Mouse (Mus musculus) neural tube, embryonic 11.5 days (tissue): ENCODE results near the gene Tapbpl. TPM values are rescaled to one million over a fixed set of nuclear protein-coding genes. Genes with fewer than 3 reads are reported as not detected.
"Not testable (repeated sequence)": the region's sequence is repeated elsewhere in the genome, so short reads cannot be mapped to it uniquely, and the experiment has no call there.

Experiments used
- ATAC-seq: fragments of 200-750 bp; cut with Nextera tagmentation; 2 replicates; pipeline ENCODE4 v1.8.0; 2017; ENCODE audit warnings: moderate number of reproducible peaks, mild to moderate bottlenecking, moderate TSS enrichment, moderate library complexity; ENCODE audit not compliant: insufficient read depth, low FRiP score, low TSS enrichment
- DNase-seq: peaks from one replicate; pipeline ENCODE4 v3.0.0-alpha.2; 2015; ENCODE audit warnings: low spot score
- H3K27ac ChIP-seq: fragments of 300-500 bp; sonication (generic); 2 replicates; pipeline ENCODE4 v1.5.1; 2014; ENCODE audit warnings: low read depth, mild to moderate bottlenecking, low read length
- H3K27me3 ChIP-seq: fragments of 300-500 bp; sonication (generic); 2 replicates; pipeline ENCODE4 v1.6.1; 2014; ENCODE audit warnings: mild to moderate bottlenecking, low read length, mixed read lengths; ENCODE audit not compliant: control insufficient read depth, insufficient read depth
- H3K36me3 ChIP-seq: fragments of 300-500 bp; sonication (generic); 2 replicates; pipeline ENCODE4 v1.6.1; 2014; ENCODE audit warnings: mild to moderate bottlenecking, low read length, moderate library complexity, mixed read lengths; ENCODE audit not compliant: control insufficient read depth, insufficient read depth
- H3K4me1 ChIP-seq: fragments of 300-500 bp; sonication (generic); 2 replicates; pipeline ENCODE4 v1.6.1; 2014; ENCODE audit warnings: low read length, mixed read lengths; ENCODE audit not compliant: control insufficient read depth, insufficient read depth
- H3K4me2 ChIP-seq: fragments of 300-500 bp; sonication (generic); 2 replicates; pipeline ENCODE4 v1.6.1; 2014; ENCODE audit warnings: low read depth, mild to moderate bottlenecking, moderate library complexity
- H3K4me3 ChIP-seq: fragments of 300-500 bp; sonication (generic); 2 replicates; pipeline ENCODE4 v1.5.1; 2014; ENCODE audit warnings: low read depth, low read length
- H3K9ac ChIP-seq: fragments of 300-500 bp; sonication (generic); 2 replicates; pipeline ENCODE4 v1.6.1; 2014; ENCODE audit warnings: mild to moderate bottlenecking, low read length
- H3K9me3 ChIP-seq: fragments of 300-500 bp; sonication (generic); 2 replicates; pipeline ENCODE4 v1.6.1; 2016; ENCODE audit warnings: low read length; ENCODE audit not compliant: control insufficient read depth
- WGBS: fragments of 180-500 bp; shearing (Covaris S2); extraction: QIAGEN DNeasy Blood & Tissue Kit; methylation state at CpG from one replicate; pipeline ENCODE4 v1.1.7; 2014; 5-methylcytosine and 5-hydroxymethylcytosine counted together
- polyA plus RNA-seq: library from polyadenylated mRNA; unstranded; fragments of >200 nt; fragmentation: Nextera tagmentation; extraction: Ambion mirVana; gene quantifications from 2 replicates; pipeline ENCODE4 v1.2.1, GENCODE M21; 2014

Tapbpl gene
- polyA plus RNA-seq: 1.2 and 1.7 TPM in 2 replicates

GRCm38 (mm10) chr6:125231117-125232044 is at the start of gene Tapbpl:
TSS of gene Tapbpl (minus strand) at chr6:125231860.
- Histone ChIP-seq H3K27me3 (no peaks in the 10 kb centered on the region), H3K36me3 (no peaks in the 10 kb centered on the region), H3K27ac (no peak within 1 kb of the TSS), H3K4me1 (no peaks in the 10 kb centered on the region), H3K9ac (peak within 1 kb of the TSS; percentile 68), H3K4me3 (peak within 1 kb of the TSS; percentile 32), H3K4me2 (peak within 1 kb of the TSS; percentile 54), H3K9me3 (no peaks in the 10 kb centered on the region)
- peak; percentile 63 for ATAC-seq
- WGBS: 9% methylated on average over 16 of the region's 16 CpGs
- DNase-seq: peak; percentile 64

DNA sequence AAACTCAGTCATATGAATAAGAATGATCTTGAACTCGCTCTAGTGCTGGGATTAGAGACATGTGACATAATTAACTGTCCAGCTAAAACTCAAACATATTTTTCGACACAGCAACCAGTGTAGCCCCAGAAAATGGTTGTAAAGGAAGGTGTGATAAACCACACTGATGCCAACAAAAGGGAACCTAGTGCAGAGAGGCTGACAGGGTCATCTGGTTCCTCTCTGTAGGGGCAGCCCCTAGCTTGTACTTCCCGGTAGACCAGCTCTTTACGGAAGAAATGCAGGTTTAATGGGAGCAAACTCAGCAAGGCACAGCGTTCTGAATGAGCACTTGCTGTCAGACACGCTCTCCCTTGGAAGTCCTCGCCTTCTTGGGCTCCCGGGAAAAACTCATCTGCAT is 48.1 kb upstream of the Tapbpl start:
- WGBS: 61% methylated on average over 8 of the region's 8 CpGs

GRCm38 (mm10) chr6:125274841-125275563 is 43.3 kb upstream of the Tapbpl start:
- no peaks in the 10 kb centered on the region for H3K36me3 ChIP-seq
- 61% methylated on average over 15 of the region's 15 CpGs for WGBS
- no peak for ATAC-seq
- no peaks in the 10 kb centered on the region for H3K9me3 ChIP-seq
- no peak overlapping the region for H3K27ac ChIP-seq
- no peak overlapping the region for H3K4me2 ChIP-seq
- no peak overlapping the region for H3K4me3 ChIP-seq
- H3K4me1 ChIP-seq: no peaks in the 10 kb centered on the region
- H3K9ac ChIP-seq: no peak overlapping the region
- peak; percentile 39 for DNase-seq
- H3K27me3 ChIP-seq: no peaks in the 10 kb centered on the region

More for the DNA sequence above, 48.1 kb upstream of the Tapbpl start:
- no peaks in the 10 kb centered on the region for H3K36me3 ChIP-seq
- no peak for DNase-seq
- no peak overlapping the region for H3K4me3 ChIP-seq
- no peak overlapping the region for H3K4me2 ChIP-seq
- H3K4me1 ChIP-seq: no peaks in the 10 kb centered on the region
- H3K9ac ChIP-seq: no peak overlapping the region
- no peaks in the 10 kb centered on the region for H3K9me3 ChIP-seq
- no peak overlapping the region for H3K27ac ChIP-seq
- no peaks in the 10 kb centered on the region for H3K27me3 ChIP-seq
- no peak for ATAC-seq

- ATAC-seq (no peak), DNase-seq (no peak)
- Histone ChIP-seq H3K9ac (no peak overlapping the region), H3K4me3 (no peak overlapping the region), H3K4me2 (no peak overlapping the region), H3K9me3 (no peaks in the 10 kb centered on the region), H3K4me1 (no peaks in the 10 kb centered on the region), H3K27ac (no peak overlapping the region), H3K36me3 (no peaks in the 10 kb centered on the region), H3K27me3 (no peaks in the 10 kb centered on the region)
- 77% methylated on average over 10 of the region's 10 CpGs for WGBS
Measured at GRCm38 (mm10) chr6:125272228-125272785, 40.6 kb upstream of the Tapbpl start.

- DNase-seq: peak; percentile 82
- Histone ChIP-seq H3K9me3 (no peaks in the 10 kb centered on the region), H3K27me3 (no peaks in the 10 kb centered on the region), H3K36me3 (no peaks in the 10 kb centered on the region), H3K27ac (no peak overlapping the region), H3K9ac (no peak overlapping the region), H3K4me1 (no peaks in the 10 kb centered on the region), H3K4me3 (no peak overlapping the region), H3K4me2 (peak overlapping the region; percentile 24; the same call in 1 of the 2 replicates)
- 21% methylated on average over 17 of the region's 17 CpGs for WGBS
- peak; percentile 86 for ATAC-seq
Measured at GRCm38 (mm10) chr6:125271455-125272227, 40.0 kb upstream of the Tapbpl start.

DNA sequence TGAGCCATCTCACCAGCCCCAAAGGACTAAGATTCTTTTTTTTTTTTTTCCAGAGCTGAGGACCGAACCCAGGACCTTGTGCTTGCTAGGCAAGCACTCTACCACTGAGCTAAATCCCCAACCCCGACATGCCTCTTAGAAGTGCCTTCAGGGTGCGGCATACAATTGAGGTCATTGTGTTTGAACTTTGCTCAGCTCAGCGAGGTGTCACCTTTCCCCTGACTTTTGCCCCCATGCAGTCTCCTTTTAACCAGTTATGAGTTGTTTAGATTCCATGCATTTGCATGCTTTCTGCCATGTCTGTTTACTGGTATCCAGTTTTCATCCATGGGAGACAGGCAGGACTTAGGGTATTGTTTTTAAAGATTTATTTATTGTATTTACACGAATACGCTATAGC is 37.1 kb upstream of the Tapbpl start:
- 54% methylated on average over 6 of the region's 6 CpGs for WGBS
- H3K27ac ChIP-seq: no peak overlapping the region
- no peak for DNase-seq
- no peaks in the 10 kb centered on the region for H3K9me3 ChIP-seq
- ATAC-seq: no peak
- H3K4me3 ChIP-seq: no peak overlapping the region
- H3K9ac ChIP-seq: no peak overlapping the region
- no peaks in the 10 kb centered on the region for H3K27me3 ChIP-seq
- no peaks in the 10 kb centered on the region for H3K4me1 ChIP-seq
- no peaks in the 10 kb centered on the region for H3K36me3 ChIP-seq
- H3K4me2 ChIP-seq: no peak overlapping the region

- H3K4me3 ChIP-seq: no peak overlapping the region
- DNase-seq (no peak), ATAC-seq (no peak)
- no peaks in the 10 kb centered on the region for H3K27me3 ChIP-seq
- no peaks in the 10 kb centered on the region for H3K4me1 ChIP-seq
- H3K4me2 ChIP-seq: no peak overlapping the region
- H3K9me3 ChIP-seq: no peaks in the 10 kb centered on the region
- 94% methylated on average over 3 of the region's 3 CpGs for WGBS
- H3K9ac ChIP-seq: no peak overlapping the region
- no peaks in the 10 kb centered on the region for H3K36me3 ChIP-seq
- H3K27ac ChIP-seq: no peak overlapping the region
Measured at GRCm38 (mm10) chr6:125267469-125267868, 35.8 kb upstream of the Tapbpl start.

DNA sequence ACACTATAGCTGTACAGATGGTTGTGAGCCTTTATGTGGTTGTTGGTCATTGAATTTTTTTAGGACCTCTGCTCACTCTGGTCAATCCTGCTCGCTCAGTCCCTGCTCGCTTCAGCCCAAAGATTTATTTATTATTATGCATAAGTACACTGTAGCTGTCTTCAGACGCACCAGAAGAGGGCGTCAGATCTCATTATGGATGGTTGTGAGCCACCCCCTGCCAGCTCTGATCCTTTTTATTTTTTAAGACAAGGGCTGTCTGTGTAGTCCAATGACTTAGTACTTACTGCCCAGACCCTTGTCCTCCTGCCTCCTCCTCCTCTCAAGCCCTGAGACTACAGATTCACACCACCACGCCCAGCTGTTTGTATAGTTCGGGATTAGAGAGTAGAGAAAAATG is 34.9 kb upstream of the Tapbpl start:
- not testable (repeated sequence) for H3K9ac ChIP-seq, H3K4me2 ChIP-seq, H3K4me1 ChIP-seq, H3K9me3 ChIP-seq, H3K27me3 ChIP-seq, H3K27ac ChIP-seq, ATAC-seq, H3K36me3 ChIP-seq, H3K4me3 ChIP-seq, DNase-seq
- 74% methylated on average over 6 of the region's 6 CpGs for WGBS
